Mouse (Mus musculus) liver, adult (tissue): Measurements from ENCODE around the gene Nutf2.

Source experiments
- GATA4 ChIP-seq: IDR thresholded peaks from 2 replicates; pipeline ENCODE4 v1.6.1; 2014; ENCODE audit warnings: mild to moderate bottlenecking, low read length; ENCODE audit not compliant: insufficient replicate concordance

Gene Nutf2

DNA sequence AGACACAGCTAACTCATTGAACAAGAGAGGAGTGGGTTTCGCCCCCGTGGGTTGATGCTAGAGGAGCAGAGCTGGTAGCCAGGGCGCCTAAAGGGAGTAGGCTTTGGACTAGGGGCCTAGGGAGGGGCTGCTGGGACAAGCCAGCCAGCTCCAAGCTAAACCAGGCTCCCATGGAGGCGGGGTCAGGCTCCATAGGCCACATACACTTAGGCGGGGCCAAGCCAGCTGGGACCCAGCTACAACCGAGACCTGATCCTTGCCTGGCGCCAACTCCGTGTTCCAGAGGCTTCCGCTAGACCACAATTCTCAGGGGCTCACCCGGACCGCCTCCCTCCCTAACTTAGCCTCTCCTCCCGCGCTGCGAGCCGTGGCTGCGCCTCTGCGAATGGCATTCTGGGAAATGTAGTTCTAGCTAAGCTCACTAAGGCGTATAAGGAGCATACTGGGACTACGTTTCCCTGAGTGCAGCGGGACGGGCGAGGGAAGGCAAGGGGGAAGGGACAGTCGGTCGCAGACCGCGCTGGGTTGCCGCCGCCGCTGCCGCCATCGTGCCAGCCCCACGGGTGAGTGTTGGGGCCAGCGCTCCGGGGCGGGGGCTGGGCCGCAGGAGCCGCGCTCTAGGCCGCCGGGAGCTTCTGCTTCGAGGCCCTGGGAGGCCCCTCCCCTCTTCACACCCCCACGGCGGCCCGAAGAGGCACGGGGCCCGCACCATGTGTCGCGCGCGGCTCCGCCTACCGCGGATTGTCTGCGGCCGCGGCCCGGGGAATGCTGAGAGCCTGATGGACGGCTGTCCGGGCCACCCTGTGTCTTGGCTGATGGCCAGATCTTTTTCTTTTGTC, at the start of gene Nutf2:
Gene Nutf2 (plus strand): TSS at position 438 of the 839 bp plus-strand sequence.
- TF ChIP-seq GATA4 = peak; percentile 7; the same call in 1 of the 2 replicates

DNA sequence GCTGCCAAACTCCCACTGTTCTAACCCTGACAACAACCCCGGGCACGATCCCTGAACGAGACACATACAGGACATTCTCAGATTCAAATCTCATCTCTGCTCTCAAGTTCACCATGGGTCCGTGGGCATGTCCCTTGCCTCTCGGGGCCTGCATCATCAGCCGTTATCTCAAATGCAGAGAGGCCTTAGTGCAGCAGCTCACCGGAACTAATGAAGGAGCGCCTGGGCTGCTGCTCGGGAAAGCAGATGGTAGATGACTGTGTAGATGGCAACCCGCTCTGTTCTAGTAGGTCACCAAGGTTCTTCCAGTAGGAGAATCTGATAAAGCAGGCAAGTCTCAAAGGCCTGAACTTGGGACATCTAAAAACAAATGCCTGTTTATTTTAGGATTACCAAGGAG, 49.3 kb upstream of the Nutf2 start:
- no peak for TF ChIP-seq GATA4

DNA sequence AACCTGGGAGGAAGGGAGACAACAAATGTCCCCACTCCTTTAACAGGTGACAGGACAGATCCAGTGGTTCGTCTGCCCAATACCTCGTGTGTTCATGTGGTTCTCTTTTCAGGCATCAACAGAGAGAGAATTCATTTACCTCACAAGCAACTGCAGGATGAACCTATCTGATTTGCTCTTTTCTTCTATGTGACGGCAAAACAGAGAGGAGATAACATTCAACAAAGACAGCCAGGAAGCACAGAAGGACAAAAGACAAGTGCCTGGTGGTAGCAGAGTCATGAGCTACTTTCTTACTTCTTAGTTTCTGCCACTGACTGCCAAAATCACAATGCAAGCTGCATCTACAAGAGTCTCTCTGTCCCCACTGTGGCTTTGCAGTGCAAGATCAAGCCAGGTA, 48.8 kb upstream of the Nutf2 start:
- no peak for TF ChIP-seq GATA4

DNA sequence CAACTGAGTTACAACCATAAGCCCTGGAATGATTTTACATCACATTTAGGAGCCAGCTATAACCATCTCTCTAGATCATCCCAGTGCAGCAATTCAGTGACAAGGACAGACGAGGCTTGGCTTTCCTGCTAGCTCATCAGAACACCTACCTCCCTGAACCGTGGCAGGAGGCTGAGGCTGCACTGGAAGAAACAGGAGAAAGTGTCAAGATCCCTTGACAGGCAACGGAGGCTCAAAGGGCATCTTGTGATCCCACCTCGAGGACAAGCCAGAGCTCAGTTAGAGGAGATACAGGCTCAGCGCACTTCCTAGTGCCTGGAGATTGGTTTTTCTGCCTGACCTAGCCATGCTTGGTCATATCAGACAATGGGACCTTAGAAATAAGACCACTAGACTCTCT, 47.9 kb upstream of the Nutf2 start:
- no peak for TF ChIP-seq GATA4

DNA sequence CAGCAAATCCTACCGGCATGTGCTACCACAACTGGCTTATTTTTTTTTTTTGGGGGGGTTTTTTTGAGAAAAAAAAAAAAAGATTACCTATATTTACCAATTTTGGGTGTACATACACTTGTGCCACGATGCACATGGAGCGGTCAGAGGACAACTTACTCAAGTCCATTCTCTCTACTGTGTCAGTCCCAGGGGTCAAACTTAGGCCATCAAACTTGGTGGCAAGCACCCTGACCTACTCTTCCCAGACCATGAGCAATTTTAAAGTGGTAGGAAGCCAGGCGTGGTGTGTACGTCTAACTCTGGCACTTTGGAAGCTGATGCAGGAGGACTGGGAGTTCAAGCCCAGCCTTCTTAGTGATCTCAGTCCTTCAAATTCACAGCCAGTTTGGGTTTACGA, 47.1 kb upstream of the Nutf2 start:
- TF ChIP-seq GATA4 = no peak

DNA sequence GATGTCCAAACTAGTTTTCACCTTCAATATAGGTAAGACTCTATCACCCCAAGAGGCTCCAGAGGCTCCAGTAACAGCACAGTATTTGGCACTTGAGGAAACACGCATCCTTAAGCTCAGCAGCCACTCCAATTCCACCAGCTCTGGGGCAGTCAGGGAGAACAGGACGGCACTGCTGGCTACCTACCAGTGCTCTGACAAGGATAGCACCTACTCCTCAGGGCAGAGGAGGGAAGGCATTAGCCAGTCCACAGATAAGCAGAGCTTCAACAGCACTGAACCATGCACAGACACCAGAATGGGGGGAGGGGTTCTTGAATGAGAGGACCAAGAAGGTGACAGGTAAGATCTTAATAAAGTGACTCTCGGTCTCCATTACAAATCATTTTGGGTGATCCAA, 40.7 kb upstream of the Nutf2 start:
- TF ChIP-seq GATA4 = no peak

DNA sequence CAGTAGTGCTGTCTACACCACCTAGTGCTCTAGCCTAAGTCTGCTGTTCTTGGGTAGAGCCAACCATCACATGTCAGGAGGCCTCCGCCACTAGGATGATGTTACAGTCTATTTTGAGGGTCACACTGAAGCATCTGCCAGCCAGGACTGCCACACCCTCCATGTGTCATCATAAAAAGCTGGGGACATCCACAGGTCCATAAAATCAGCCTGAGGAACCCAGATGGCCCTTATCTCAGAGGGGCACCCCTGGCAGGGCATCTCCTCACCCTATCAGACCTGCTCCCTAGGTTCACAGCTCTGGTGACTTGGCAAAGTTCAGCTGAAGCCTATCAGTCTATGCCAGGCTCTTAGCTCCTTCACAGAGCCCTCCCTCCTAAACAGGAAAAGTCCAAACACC, 39.5 kb upstream of the Nutf2 start:
- no peak for TF ChIP-seq GATA4

DNA sequence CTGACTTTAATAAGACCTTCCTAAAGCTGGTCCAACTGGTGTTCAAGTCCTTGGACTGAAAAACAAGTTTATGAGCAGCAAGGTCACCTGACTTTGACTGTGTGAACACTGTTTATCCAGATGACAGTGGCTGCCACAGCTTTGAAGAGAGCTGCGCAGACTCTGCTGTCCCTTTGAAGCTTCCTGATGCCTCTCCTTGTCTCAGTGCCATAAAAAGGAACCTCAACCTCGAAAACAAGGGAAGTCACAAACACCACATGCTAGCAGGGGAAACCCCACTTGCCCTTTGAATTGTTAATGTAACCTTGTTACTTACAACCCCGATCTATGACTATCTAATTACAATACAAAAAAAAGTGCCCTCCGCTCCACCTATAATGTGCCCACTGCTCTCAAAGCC, 34.9 kb upstream of the Nutf2 start:
- no peak for TF ChIP-seq GATA4

DNA sequence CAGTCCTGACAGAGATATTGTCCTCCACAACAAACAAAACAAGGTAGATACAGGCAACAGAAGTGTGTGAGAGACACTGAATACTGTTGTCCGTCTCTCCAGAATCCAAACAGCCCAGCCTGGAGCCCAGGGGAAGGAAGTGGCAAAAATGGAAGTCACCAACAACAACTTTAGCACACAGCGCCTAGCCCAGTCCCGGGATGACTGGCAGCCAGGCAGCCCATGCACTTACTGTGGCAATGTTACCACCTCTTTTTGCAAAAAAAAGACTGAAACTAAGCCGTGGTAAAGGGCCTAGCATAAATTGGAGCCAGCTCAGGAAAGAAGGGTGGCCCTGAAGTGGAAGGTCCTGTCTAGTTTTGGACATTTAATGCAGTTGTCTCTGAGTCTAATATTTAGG, 34.0 kb upstream of the Nutf2 start:
- no peak for TF ChIP-seq GATA4

DNA sequence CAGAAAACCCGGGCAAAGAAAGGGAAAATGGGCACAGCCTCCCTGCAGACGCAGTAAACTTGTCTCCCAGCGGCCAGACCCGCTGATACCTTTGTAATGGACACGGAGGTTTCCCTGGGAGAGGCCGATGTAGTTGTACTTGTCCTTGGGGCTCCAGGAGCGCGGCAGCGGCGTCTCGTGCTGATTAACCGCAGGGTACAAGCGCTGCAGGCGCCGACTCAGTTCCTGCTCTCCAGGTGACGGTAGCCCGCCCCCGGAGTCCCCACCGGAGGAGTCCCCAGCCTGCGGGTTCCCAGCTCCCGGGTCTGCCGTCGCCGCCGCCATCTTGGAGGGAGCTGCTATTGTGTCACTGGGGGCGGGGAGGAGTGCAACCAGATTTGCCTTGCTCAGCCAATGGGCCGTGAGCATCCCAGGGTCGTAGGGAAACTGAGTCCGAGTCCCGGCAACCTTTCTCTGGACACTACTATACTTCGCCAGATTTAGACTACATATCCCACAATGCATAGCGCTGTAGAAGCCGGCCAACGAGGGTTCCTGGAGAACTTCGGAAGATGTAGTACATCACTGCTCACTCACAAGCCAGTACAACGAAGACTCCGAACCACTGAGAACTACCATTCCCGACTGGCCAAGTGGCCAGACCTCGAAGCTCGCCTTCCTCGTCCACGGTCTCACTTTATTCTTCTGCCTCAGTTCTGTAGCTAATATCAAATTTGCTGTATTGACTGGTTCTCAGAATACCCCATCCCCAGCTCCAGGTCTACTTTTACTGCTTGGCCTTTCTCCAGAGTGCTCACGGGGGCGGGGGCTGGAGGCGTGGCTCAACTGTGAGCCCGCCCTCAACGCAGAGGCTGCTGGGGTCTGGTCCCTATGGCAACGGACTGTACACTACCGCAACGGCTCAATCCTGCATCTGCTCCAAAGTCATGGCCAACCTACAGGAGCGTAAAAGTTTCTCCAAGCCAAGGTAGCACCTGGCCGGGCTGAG, 33.2 kb upstream of the Nutf2 start, which contains the start of the genes Ranbp10 and Tsnaxip1:
Gene Ranbp10 (minus strand): TSS at position 490 of the 988 bp plus-strand sequence.
Gene Tsnaxip1 (plus strand): TSS at position 871 of the 988 bp plus-strand sequence.
- TF ChIP-seq GATA4 = no peak

DNA sequence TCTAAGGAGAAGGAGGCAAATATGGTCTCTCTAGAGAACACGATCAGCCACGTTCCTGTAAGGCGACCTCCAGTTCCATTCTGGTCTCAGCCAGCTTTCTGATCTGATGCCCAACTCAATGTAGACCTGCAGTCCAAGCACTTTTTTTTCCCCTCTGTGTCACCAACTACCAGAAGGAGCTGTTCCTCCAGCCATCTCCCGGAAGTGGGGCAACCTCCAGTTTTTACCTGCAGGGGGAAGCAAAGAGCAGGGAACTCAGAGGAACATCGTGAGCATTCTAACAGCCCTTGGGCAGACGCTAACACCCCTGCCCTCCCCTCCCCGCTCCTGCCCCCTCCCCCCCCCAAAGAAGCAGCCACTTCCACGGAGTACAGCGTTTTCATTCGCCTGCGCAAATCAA, 25.1 kb upstream of the Nutf2 start:
- TF ChIP-seq GATA4 = no peak

DNA sequence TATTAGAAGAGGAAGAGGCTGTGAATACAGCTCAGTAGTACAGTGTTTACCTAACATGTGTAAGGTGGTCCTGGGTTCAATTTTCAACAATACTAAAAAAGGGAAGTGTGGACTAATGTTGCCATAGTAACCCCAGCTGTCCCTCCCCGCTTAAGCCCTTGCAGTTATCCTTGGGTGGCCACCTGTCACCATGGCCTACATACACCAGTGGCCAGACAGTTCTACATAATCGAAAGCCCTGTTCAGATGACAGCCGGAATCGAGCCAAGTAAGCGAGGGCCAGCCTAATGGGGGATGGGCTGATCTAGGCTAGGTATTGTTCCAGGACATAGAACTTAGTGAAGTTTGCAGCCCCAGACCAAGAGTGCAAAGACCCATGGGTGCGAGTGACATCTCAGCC, 23.4 kb upstream of the Nutf2 start:
- TF ChIP-seq GATA4 = no peak

DNA sequence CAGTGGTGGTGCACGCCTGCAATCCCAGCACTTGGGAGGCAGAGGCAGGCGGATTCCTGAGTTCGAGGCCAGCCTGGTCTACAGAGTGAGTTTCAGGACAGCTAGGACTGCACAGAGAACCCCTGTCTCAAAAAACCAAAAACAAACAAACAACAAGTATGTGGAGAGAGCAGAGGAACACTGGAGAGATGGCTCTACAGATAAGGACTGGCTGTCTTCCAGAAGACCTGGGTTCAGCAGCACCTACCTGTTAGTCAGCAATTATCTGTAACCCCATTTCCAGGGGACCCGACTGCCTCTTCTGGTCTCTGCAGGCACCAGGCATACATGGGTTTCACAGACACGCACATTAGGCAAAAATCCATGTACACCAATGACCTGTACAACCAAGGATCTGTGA, 21.2 kb upstream of the Nutf2 start:
- no peak for TF ChIP-seq GATA4

DNA sequence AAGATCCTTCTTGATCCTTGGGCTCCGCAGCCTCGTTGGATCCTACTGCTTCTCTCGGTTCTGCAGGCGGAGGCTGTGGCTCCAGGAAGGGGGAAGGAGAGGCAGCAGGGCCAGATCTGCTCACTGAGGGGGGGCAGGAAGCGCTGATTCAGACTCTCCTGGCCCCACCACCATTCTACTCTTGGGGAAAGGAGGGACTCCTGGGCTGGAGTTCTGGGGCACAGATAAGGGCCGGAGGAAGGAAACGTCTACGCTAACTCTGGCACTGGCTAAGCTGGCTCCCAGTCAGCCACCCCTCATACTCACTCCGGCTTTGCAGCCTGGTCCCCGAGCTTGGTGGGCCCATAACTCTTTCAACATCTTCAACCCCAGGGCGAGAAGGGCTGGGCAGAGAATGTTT, 13.7 kb upstream of the Nutf2 start:
- peak; percentile 76; the same call in 1 of the 2 replicates for TF ChIP-seq GATA4

DNA sequence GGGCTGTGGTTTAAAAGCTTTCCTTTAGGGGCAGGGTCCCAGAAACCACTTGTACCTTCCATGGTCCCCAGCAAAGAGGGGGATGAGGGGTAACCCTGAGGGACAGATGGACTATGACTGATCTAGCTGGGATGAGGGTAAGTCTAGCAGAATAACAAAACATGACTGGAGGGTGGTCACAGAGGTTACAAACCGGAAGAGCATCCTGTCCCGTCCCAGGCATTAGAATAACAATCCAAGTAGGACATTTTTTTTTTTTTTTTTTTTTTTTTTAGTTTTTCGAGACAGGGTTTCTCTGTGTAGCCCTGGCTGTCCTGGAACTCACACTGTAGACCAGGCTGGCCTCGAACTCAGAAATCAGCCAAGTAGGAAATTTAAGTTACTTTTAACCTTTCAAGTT, 10.4 kb upstream of the Nutf2 start:
- TF ChIP-seq GATA4 = no peak

DNA sequence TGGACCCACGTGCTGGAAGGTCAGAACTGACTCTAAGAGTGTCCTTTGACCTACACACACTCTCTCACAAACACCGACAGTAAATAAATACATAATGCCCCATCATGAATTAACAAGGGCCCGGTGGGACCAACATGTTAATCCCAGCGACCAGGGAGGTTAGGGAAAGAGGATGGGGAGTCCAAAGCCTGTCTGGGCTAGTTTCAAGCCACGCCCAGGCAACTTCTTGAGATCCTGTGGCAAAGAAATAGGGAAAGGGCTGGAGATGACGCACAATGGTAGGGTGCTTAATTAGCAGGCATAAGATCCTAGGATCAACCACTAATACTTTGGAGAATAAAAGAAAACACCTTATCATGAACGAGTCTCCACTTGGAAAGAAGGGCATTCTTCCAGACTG, 9.8 kb upstream of the Nutf2 start:
- TF ChIP-seq GATA4 = no peak
